Mouse (Mus musculus) lung, embryonic 16.5 days (tissue): ENCODE measurements at regions not wholly inside any gene's neighbourhood (a gene's known extent, or its start where the extent isn't known, plus 50 kb on each side); places are given as distances from the start of the nearest gene placed in this dataset.

Experiments used
- ATAC-seq: fragments of 200-750 bp; cut with Nextera tagmentation; 2 replicates; pipeline ENCODE4 v1.8.0; 2017; ENCODE audit warnings: low read depth, mild to moderate bottlenecking, moderate library complexity
- H3K27ac ChIP-seq: fragments of 300-500 bp; sonication (generic); 2 replicates; pipeline ENCODE4 v1.5.1; 2014; ENCODE audit warnings: mild to moderate bottlenecking, control low read depth, low read length
- H3K27me3 ChIP-seq: fragments of 300-500 bp; sonication (generic); 2 replicates; pipeline ENCODE4 v1.6.1; 2014; ENCODE audit warnings: low read depth, low read length, mixed read lengths; ENCODE audit not compliant: control insufficient read depth, insufficient read depth
- H3K36me3 ChIP-seq: fragments of 300-500 bp; sonication (generic); 2 replicates; pipeline ENCODE4 v1.6.1; 2014; ENCODE audit warnings: low read length; ENCODE audit not compliant: control insufficient read depth, insufficient read depth
- H3K4me1 ChIP-seq: fragments of 300-500 bp; sonication (generic); replicated peaks from 2 replicates; pipeline ENCODE4 v1.6.1; 2014; ENCODE audit warnings: low read length, mixed read lengths; ENCODE audit not compliant: control insufficient read depth, insufficient read depth
- H3K4me2 ChIP-seq: fragments of 300-500 bp; sonication (generic); 2 replicates; pipeline ENCODE4 v1.6.1; 2014; ENCODE audit warnings: low read depth, low read length, control low read depth
- H3K4me3 ChIP-seq: fragments of 300-500 bp; sonication (generic); 2 replicates; pipeline ENCODE4 v1.5.1; 2014; ENCODE audit warnings: mild to moderate bottlenecking, low read length, control low read depth
- H3K9ac ChIP-seq: fragments of 300-500 bp; sonication (generic); 2 replicates; pipeline ENCODE4 v1.6.1; 2014; ENCODE audit warnings: low read length, control low read depth
- H3K9me3 ChIP-seq: fragments of 300-500 bp; sonication (generic); 2 replicates; pipeline ENCODE4 v1.6.1; 2016; ENCODE audit warnings: low read length; ENCODE audit not compliant: control insufficient read depth
- WGBS: fragments of 180-500 bp; shearing (Covaris S2); extraction: QIAGEN DNeasy Blood & Tissue Kit; methylation state at CpG from one replicate; pipeline ENCODE4 v1.1.7; 2014; 5-methylcytosine and 5-hydroxymethylcytosine counted together

DNA sequence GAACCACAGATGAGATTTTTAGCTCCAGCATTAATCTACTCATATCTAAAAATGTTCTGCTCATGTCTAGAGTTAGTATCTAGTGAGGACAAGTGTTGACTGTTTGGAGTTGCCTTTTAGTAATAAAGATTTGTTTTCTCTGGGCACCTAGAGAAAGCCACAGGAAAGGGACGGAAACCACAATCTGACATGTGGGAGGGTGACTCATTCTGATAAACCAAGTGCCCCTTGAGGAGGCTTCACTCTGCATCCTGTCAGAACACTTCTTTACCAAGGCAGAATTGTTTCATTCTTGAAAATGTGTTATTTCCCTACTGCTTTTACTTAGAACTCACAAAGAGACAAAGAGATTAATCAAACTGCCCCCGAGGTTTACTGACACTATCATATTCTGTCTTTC is 537.4 kb upstream of the Gm11114 start:
- Histone ChIP-seq H3K9me3 (no peaks in the 10 kb centered on the region), H3K4me2 (no peak overlapping the region), H3K4me3 (no peak overlapping the region), H3K4me1 (no peaks in the 10 kb centered on the region), H3K27ac (no peak overlapping the region), H3K9ac (no peak overlapping the region), H3K27me3 (no peaks in the 10 kb centered on the region), H3K36me3 (no peaks in the 10 kb centered on the region)
- ATAC-seq, result no peak
- 51% methylated on average over 2 of the region's 2 CpGs for WGBS

DNA sequence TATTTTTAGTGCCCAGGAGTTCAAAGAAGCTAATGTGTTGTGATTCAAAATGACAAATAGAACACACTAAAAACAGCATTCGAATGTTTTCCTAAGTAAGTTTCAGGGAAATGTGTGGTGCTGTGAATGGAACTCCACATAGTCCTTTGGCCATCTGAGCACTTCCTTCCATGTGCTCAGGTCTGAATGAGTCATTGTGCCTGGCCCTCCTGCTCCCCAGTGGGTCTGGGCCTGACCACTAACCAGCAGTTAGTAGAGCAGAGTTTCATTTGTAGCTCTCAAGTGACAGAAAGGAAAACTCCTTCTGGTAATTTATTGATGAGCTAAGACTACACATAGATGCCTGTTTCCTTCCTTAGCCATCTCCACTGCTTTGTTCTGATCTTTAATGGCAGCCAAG is 533.4 kb upstream of the Gm11114 start:
- WGBS, result 90% methylated on average over 1 of the region's 1 CpGs
- H3K4me1 ChIP-seq, result no peaks in the 10 kb centered on the region
- no peak overlapping the region for H3K4me2 ChIP-seq
- no peaks in the 10 kb centered on the region for H3K36me3 ChIP-seq
- H3K27me3 ChIP-seq, result no peaks in the 10 kb centered on the region
- no peak overlapping the region for H3K9ac ChIP-seq
- no peaks in the 10 kb centered on the region for H3K9me3 ChIP-seq
- ATAC-seq, result no peak
- no peak overlapping the region for H3K4me3 ChIP-seq
- H3K27ac ChIP-seq, result no peak overlapping the region

DNA sequence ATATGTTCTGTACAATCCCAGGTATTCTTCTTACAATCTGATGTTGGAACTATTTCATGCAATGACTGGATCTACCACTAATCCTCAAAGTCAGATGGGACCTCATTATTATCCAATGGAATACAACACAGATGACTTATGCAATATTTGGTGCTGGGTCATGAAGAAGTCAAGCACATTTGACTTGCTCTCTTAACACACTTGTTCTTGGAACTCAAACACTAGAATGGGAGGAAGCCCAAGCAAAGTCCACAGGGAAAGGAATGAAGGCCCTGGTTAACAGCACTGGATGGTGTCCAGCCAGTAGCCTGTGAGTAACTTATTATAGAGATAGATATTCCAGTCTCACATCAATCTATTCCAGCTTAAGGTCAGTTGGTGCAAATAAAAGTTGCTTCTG is 486.8 kb upstream of the Gm11114 start:
- H3K9me3 ChIP-seq, result no peaks in the 10 kb centered on the region
- H3K27ac ChIP-seq, result no peak overlapping the region
- ATAC-seq, result peak; percentile 93

DNA sequence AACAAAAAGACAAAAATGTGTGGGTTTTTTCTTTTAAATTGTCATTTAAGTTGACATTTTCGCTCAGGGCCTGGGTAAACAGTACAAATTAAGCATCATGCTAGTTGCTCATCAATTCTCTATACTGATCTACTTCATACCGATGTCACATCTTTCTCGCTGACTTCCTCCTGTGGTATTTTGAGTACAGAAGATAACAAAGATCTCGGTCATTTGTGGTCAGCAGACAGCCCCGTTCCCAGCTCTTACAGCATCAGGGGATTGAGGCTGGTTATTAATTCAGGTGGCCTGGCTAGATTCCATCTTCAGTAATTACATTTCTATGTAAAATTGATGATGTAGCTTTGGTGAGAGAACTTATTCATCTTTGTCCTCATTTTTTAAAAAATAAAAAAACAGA is 483.6 kb upstream of the Gm11114 start:
- Histone ChIP-seq H3K27ac (no peak overlapping the region), H3K9ac (no peak overlapping the region), H3K4me3 (no peak overlapping the region), H3K9me3 (no peaks in the 10 kb centered on the region), H3K4me2 (no peak overlapping the region), H3K36me3 (no peaks in the 10 kb centered on the region), H3K4me1 (no peaks in the 10 kb centered on the region), H3K27me3 (no peaks in the 10 kb centered on the region)
- ATAC-seq, result no peak
- WGBS, result 70% methylated on average over 5 of the region's 5 CpGs

More for the DNA sequence above, 486.8 kb upstream of the Gm11114 start:
- Histone ChIP-seq H3K36me3 (no peaks in the 10 kb centered on the region), H3K4me2 (no peak overlapping the region), H3K4me3 (no peak overlapping the region), H3K4me1 (no peaks in the 10 kb centered on the region), H3K9ac (no peak overlapping the region), H3K27me3 (no peaks in the 10 kb centered on the region)

DNA sequence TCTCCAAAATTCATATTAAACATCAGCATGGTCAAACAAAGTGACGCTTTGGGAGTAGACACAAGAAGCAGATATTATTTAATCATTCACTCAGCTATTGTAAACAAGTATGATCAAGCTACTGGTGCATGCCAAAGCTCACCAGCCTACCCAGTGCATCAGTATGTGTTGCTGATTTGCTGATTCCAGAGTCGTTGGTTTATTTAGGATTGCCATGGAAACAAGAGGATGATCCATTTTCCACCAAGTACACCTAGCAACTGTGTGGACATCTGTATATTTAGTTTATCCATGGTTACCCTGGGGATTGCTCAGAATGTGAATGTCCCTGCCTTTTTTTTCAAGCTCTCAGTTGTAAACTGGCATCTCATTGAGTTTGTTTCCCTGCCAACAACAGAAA is 481.9 kb upstream of the Gm11114 start:
- no peak for ATAC-seq
- Histone ChIP-seq H3K4me3 (no peak overlapping the region), H3K27me3 (no peaks in the 10 kb centered on the region), H3K9me3 (no peaks in the 10 kb centered on the region), H3K4me2 (no peak overlapping the region), H3K4me1 (no peaks in the 10 kb centered on the region), H3K36me3 (no peaks in the 10 kb centered on the region), H3K9ac (no peak overlapping the region), H3K27ac (no peak overlapping the region)
- 34% methylated on average over 2 of the region's 2 CpGs for WGBS

DNA sequence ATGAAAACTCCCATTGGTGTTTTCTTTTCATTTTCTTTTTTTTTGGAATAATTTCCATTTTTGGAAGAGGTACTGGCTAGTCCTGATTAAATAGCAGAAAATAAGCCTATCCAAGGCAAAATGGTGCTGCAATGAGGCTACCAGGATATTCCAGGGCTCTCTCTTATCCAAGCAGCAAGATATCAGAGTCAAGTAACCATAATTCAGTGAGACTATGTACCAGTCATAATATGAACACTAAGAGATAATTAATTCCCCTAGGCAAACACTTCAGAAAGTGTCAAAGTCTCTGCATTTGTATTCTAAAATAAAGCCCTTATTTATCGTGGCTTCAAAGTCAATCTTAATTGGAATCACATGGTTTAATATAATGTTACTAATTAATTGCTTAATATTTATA is 475.1 kb upstream of the Gm11114 start:
- Histone ChIP-seq H3K4me3 (no peak overlapping the region), H3K9ac (no peak overlapping the region), H3K4me2 (no peak overlapping the region), H3K4me1 (no peaks in the 10 kb centered on the region), H3K27ac (no peak overlapping the region), H3K9me3 (no peaks in the 10 kb centered on the region), H3K36me3 (no peaks in the 10 kb centered on the region), H3K27me3 (no peaks in the 10 kb centered on the region)
- WGBS, result 88% methylated on average over 1 of the region's 1 CpGs
- no peak for ATAC-seq

DNA sequence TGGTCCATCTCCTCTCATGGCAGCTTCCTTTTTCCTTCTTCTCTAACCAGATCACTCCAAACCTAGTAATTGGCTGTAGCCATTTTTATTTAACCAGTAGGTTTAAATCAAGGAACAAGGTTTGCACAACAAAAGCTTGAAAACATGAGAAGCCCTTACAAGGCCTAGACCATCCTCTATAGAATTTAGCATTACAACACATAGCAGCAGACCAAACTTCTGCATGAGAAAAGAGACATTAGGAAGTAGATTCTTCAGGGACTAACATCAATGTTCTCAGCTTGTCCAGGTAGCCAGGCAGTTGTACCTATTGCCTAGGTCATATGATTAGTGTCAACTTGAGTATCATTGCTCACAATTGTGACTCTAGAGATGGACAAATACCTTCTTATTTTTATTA is 468.6 kb upstream of the Gm11114 start:
- H3K4me1 ChIP-seq, result no peaks in the 10 kb centered on the region
- H3K4me3 ChIP-seq, result no peak overlapping the region
- no peak overlapping the region for H3K9ac ChIP-seq
- ATAC-seq, result no peak
- no peak overlapping the region for H3K27ac ChIP-seq
- no peaks in the 10 kb centered on the region for H3K27me3 ChIP-seq
- H3K9me3 ChIP-seq, result no peaks in the 10 kb centered on the region
- H3K4me2 ChIP-seq, result no peak overlapping the region
- no peaks in the 10 kb centered on the region for H3K36me3 ChIP-seq

DNA sequence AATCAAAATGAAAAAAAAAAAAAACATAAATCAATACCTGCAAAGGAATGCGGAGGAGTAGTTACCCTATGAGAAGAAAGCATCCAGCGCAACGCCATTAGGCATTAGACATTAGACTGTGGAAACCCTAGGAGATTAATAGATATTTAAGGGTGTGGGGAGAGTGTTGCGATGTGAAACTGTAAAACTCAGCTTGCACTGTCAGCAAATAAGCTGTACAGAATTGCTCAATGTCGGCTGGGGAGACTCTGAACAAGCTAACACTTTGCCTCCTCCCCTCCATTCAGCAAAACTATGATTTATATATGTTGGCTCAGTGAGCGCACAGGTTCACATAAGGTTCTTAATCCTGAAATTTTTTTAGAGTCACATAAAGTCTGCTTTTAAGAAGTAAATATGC is 451.0 kb upstream of the Gm11114 start:
- peak; percentile 34; the same call in 1 of the 2 replicates for ATAC-seq
- H3K27me3 ChIP-seq, result no peaks in the 10 kb centered on the region
- H3K9me3 ChIP-seq, result no peaks in the 10 kb centered on the region
- H3K27ac ChIP-seq, result no peak overlapping the region
- no peaks in the 10 kb centered on the region for H3K4me1 ChIP-seq
- H3K36me3 ChIP-seq, result no peaks in the 10 kb centered on the region
- H3K9ac ChIP-seq, result no peak overlapping the region
- no peak overlapping the region for H3K4me3 ChIP-seq
- no peak overlapping the region for H3K4me2 ChIP-seq
- 57% methylated on average over 6 of the region's 6 CpGs for WGBS

DNA sequence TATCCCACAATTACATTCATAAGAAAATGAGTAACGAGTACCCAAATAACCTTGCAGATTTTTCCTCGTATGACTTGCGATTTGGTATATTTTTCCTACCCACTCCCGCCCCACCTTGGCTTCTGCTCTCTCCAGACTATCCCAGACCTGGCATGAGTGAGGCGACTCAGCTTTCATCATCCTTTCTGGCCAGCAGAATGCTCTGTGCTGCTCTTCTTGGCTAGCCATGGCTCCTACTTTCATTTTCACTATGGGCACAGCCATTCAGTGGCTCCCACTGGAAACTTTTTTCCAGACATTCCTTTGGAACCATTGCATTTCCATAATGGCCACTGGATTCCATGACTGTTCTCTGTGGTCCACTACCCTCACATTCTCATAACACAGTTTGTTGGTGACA is 449.1 kb upstream of the Gm11114 start:
- 82% methylated on average over 5 of the region's 5 CpGs for WGBS
- Histone ChIP-seq H3K4me3 (no peak overlapping the region), H3K9me3 (no peaks in the 10 kb centered on the region), H3K36me3 (no peaks in the 10 kb centered on the region), H3K4me2 (no peak overlapping the region), H3K4me1 (no peaks in the 10 kb centered on the region), H3K9ac (no peak overlapping the region), H3K27ac (no peak overlapping the region), H3K27me3 (no peaks in the 10 kb centered on the region)
- no peak for ATAC-seq

DNA sequence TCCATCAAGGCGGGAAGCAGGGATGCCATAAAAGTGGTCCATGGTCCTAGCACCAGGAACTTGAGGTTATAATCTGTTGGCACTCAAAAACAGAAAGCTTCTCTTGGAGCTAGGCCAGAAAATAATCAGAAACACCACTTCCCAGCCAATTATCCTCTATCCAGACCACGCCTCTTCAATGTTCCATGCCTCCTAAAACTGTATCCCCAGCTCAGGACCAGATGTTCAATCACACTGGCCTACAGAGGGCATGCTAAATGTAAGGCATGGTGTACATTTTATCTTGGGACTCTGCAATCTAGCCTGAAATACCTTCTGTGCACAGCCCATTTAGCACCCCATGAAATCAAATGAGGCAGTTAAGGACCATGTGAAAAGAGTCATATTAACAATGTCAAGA is 418.4 kb upstream of the Gm11114 start:
- Histone ChIP-seq H3K36me3 (no peaks in the 10 kb centered on the region), H3K9ac (no peak overlapping the region), H3K27ac (no peak overlapping the region), H3K4me1 (no peaks in the 10 kb centered on the region), H3K27me3 (no peaks in the 10 kb centered on the region), H3K4me2 (no peak overlapping the region), H3K4me3 (no peak overlapping the region), H3K9me3 (no peaks in the 10 kb centered on the region)
- ATAC-seq, result no peak
- 63% methylated on average over 2 of the region's 2 CpGs for WGBS
